Mouse (Mus musculus) v-Abl transformed pro-B cells (cell line): Measurements from ENCODE around the gene Dad1.

Experiments used
- in situ Hi-C, 2 experiments: fragments of 400-800 bp; cut with MboI; formaldehyde crosslinking; loops; one replicate each; pipeline ENCODE4 v1.15.1; 2025; ENCODE audit not compliant: unreplicated experiment in 2 of 2

Dad1 gene

GRCm38 (mm10) chr14:54253741-54254291 lies at the start of gene Dad1, which contains the start of gene Abhd4:
Gene Dad1 (minus strand): TSS chr14:54254104.
Gene Abhd4 (plus strand): TSS chr14:54254188.
- in situ Hi-C loops, result no loop called here

DNA sequence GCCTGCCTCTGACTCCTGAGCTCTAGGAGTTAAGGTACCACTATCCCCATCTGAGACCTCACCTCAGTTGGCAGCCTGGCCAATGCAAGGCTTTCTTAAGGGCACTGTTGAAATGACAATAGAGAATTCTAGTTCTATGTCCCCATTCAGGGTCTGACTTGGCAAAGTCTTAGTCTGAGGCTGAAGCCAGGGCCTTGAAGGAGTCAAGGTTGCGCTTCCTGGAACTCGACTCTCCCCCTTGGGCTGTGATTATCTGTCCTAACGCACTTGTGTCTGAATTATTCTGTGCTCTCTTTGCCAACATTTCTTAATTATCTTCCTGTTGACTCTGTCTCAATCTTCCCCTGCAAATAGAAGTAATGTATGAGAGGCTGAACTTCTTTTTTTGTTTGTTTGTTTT lies 46.8 kb upstream of the Dad1 start:
- in situ Hi-C loops, result no loop called here

- in situ Hi-C loops, result no loop called here
Observed at GRCm38 (mm10) chr14:54300136-54300535, 46.2 kb upstream of the Dad1 start.

- in situ Hi-C loops, result no loop called here
Observed at GRCm38 (mm10) chr14:54284839-54285238, 30.9 kb upstream of the Dad1 start, which contains the start of gene Olfr49. Gene Olfr49 (minus strand): TSS chr14:54284939.

DNA sequence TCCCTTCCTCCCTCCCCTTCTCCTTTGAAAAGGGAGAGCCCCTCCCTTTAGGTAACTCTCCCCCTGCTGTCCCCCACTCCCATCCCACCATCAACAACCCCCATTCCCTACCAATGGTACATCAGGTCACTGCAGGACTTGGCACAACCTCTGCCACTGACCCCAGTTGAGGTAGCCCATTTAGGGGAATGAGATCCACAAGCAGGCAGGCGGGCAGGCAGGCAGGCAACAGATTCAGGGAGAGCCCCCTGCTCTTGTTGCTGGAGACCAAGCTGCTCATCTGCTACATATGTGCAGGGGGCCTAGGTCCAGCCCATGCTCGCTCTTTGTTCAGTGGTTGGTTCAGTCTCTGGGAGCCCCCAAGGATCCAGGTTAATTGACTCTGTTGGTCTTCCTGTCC lies 22.5 kb upstream of the Dad1 start:
- in situ Hi-C loops, result no loop called here

DNA sequence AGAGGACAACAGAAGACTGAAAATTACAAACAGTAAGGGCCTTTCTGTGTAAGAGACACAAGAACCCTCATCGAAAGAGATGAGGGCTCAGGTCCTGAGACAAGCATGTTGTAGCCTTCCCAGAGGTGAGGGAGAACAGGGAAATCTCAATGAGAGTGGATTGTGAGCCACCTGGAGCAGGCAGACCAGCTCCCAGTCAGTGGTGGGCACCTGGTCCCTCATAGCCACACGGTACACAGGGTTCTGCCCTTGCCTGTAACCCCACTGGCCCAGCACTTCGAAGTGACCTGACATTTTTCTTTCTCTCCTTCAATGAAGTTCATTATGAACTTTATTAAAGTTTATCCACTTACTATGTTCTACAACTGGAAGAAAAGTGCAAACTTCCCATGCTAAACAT lies 18.8 kb upstream of the Dad1 start:
- in situ Hi-C loops, result no loop called here

DNA sequence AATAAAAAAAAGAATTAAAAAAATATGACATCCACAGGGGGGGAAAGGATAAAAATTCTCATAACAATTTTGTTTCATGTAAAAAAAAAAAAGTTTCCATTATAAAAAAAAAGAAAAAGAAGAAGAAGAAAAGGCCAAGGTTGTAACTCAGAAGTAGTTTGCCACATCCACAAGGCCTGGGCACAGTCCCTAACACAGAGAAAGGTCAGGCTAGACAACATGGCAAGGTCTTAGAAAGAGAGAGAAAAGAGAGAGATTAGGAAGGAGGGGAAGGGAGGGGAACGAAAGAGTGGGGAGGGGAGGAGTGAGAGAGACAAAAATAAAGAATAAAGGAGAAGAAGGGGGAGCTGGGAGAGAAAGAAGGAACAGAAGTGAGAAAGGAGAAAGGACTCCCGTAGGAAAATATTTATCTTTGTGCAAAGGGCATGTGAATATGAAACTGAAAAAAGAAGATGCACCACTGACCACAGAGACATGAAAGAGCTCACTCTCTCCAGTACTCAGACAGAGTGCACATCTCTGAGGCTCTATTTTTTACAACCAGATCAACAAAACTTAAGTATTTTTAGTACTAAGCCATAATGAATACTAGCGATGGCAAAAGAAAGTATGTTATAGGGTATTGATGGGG lies 18.2 kb upstream of the Dad1 start:
- in situ Hi-C loops, result no loop called here

DNA sequence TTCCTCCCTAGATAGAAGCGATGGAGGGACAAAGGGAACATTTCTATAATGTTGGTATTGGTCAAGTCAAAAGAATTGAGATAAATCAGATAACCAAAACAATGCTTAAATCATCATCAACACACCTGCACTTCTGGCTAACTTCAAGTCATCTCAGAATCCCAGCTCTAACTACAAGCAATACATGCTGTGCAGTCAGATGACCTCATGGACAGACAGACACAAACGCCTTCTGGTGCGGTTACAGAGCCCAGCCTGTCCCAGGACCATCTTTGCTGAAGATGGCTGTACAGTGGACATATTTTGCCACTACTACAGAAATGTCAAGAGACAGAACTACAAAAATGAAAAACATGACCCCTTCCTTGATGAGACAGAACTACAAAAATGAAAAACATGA lies 16.5 kb upstream of the Dad1 start:
- in situ Hi-C loops, result no loop called here

DNA sequence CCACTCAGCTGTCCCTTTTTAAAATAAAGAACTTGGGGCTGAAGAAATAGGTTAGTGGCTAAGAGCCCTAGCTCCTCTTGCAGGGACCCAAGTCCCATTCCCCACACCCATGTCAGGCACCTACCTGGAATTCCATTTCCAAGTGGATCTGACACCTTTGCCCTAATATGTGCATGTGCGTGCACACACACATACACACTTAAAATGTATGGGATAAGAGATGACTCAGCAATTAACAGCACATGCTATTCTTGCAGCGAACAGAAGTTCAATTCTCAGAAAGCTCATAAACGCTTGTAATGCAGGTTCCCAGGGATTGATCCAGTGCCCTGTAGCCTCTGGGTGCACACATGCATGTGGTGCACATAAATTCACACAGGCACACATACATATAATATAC lies 15.7 kb upstream of the Dad1 start:
- in situ Hi-C loops, result no loop called here

GRCm38 (mm10) chr14:54267966-54268365 lies 14.1 kb upstream of the Dad1 start:
- in situ Hi-C loops, result no loop called here

DNA sequence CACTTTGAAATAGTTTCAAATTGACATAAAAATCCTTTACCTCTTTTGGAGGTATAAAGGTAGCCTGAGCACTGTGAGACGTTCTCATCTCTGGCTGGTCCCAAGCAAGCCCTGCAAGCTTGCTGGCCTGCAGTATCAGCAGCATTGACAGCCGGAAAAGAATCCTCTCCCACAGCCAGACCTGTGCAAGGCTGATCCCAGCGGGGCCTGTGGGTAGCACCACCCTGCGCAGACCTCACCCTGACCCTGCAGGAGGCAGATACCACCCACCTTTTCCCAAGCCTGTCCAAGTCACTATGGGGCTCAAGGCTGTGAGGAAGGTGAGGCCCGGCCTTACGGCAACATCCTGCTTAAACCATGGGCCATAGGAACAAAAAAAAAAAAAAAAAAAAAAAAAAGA lies 12.0 kb upstream of the Dad1 start:
- in situ Hi-C loops, result no loop called here

- in situ Hi-C loops, result no loop called here
Observed at GRCm38 (mm10) chr14:54265093-54265492, 11.2 kb upstream of the Dad1 start.

GRCm38 (mm10) chr14:54264231-54264630 lies 10.3 kb upstream of the Dad1 start:
- in situ Hi-C loops, result no loop called here

GRCm38 (mm10) chr14:54263099-54263498 lies 9.2 kb upstream of the Dad1 start:
- in situ Hi-C loops, result no loop called here

DNA sequence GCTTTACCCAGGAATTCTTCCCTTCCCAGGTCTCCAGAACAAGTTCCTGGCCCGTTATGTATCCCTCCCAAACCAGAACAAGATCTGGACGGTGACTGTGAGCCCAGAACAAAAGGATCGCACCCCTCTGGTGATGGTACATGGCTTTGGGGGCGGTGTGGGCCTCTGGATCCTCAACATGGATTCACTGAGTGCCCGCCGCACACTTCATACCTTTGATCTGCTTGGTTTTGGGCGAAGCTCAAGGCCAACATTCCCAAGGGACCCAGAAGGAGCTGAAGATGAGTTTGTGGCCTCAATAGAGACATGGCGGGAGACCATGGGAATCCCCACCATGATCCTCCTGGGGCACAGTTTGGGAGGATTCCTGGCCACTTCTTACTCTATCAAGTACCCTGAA lies 8.7 kb upstream of the Dad1 start:
- in situ Hi-C loops, result no loop called here

DNA sequence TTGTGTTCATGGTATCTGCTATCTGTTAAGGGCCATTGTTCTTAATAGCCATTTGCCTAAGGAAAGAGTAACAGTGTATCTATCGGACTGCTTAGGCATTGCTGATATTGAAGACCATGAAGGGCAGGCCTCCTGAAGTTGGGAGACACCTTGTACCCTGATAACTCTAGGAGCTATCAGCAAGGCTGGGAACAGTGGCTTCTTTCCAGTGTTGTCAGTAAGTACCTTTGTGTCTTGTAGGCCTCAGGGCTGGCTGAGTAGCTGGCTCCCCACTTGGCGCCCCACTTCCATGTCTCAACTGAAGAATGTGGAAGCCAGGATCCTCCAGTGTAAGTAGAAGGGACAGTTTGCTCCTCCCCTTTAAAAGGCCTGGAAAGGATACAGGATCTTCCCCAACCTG lies 7.5 kb upstream of the Dad1 start:
- in situ Hi-C loops, result no loop called here

GRCm38 (mm10) chr14:54260196-54260595 lies 6.3 kb upstream of the Dad1 start:
- in situ Hi-C loops, result no loop called here

DNA sequence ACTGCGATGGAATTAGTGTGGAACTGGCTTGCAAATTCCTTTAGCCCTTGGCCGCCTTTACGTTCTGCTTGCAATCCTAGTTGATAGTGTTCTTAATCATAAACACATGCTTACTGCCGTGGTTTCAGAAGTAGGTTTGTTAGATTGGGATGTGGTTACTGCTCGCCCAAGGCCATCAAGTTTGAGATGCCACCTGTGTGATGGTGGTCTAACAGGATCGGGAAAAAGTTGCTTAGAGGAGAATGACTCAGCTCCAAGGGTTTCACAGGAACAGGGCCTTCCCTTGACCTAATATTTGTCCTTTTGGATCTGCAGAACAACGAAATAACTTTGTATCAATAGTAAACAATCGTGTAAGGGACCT lies 5.8 kb upstream of the Dad1 start:
- in situ Hi-C loops, result loop anchor here in 1 of 2 experiments (5.0 kb wide), 1 partner anchor 83 kb away; no protein-coding TSS in a partner anchor

DNA sequence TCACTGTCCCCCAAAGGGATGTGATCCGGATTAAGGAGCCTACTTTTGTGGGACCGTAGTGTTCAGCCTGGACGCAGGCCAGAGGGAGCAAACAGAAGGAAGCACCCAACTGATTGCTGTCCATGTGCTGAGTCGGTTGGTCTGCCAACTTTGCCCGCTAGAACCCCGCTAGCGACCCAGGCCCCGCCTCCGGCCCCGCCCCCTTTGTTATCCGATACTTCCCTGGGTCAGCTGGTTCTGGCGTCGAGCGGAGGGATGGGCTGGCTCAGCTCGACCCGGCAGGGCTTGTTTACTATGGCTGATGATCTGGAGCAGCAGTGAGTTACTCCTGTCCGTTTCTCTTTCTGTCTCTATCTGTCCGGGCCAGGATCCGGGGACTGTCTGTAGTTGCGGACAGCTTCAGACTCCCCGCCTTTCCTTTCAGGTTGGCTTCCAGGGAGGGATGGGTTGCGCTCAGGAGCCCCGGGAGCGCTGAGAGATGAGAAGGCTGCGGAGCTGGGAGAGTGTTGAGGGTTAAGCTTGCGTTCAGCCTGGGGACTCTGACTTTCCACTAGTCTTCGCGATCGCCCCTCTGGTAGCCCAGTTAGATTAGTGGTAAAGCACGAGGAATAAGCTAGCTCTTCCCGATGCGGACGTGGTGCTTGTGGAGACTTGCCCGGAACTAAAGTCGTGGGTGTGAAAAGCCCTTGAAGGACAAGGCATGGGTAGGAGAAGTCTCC lies 5.3 kb upstream of the Dad1 start:
- in situ Hi-C loops, result loop anchor here in 1 of 2 experiments (5.0 kb wide), 1 partner anchor 83 kb away; no protein-coding TSS in a partner anchor

- in situ Hi-C loops, result loop anchor here in 1 of 2 experiments (5.0 kb wide), 1 partner anchor 84 kb away; no protein-coding TSS in a partner anchor
Observed at GRCm38 (mm10) chr14:54258131-54258670, 4.3 kb upstream of the Dad1 start.

- in situ Hi-C loops, result loop anchor here in 1 of 2 experiments (5.0 kb wide), 1 partner anchor 88 kb away; no protein-coding TSS in a partner anchor
Observed at GRCm38 (mm10) chr14:54254670-54255202, 832 bp upstream of the Dad1 start.
